Mouse (Mus musculus) thymus, postnatal 25 days (tissue): ENCODE measurements around the gene Gm20422.

Source experiments
- DNase-seq: peaks from one replicate; pipeline ENCODE4 v3.0.0; 2022

Gene Gm20422

DNA sequence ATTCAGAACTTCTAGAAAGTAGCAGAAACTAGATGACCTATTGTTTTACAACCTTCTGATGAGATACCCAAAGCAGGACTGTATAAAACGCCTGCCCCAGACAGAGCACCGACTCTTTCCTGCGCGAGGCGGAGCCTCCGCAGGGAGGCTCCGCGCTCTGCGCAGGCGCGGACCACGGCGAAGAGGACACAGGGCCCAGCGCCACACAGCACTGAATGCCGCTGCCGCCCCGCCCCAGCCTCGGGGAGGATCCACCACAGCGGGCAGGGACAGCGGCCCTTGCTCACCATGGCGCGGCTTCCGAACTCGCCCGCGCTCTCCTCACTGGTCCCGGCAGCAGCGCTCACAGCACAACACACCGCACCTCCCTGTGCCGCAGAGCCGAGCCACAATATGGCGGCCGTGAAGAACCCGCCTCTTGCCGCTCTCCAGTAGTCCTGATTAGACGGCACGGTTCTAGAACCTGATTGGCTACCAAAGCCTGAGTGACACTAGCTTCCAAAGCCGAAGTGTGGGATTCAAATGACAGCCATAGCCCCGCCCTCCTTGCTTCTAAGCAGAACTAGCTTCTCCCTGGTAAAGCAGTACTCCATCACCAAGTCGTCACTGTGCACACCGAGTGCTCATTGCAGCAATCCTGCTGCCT is at the start of gene Gm20422:
Gene Gm20422, minus strand, starts transcription at position 384 of the 646 bp plus-strand sequence.
- peak; percentile 89 for DNase-seq

DNA sequence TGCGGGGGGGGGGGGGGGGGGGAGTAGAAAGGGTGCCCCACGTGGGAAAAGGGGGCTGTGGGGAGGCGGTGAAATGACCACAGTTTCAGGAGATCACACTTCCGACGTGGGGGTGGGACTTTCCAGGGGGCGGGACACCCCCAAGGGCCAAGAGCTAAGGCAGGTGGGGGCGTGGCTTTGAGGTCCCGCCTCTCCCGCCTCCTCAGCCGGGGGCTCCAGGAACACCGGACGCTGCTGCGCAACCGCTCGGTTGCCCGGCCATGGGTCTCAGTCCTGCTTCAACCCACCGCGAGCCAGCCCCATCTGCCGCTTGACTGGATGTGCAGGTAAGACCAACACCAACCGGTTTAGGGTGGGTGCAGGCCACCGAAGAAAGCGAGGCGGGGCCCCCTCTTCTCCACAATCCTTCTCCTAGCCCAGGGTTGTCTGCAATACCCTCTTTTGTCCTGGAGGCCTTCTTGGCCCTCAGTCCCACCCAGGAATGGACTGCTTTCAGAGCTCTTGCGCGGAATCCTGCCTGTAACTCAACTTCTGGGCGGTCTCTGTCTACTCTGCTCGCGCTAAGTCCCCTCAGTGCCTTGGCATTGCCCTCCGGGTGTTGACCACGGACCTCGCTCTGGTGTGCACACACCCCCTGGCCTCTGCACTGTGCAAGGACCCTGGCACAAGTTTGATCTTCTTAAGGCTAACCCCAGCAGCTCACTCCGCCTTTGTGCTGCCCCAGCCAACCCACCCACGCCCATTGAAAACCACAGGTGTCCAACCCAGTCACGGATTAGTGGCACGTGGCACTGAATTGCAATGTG is 47.9 kb upstream of the Gm20422 start, which contains the start of gene Lpar2:
Gene Lpar2, plus strand, starts transcription at position 44 of the 806 bp plus-strand sequence.
- DNase-seq: peak; percentile 79

DNA sequence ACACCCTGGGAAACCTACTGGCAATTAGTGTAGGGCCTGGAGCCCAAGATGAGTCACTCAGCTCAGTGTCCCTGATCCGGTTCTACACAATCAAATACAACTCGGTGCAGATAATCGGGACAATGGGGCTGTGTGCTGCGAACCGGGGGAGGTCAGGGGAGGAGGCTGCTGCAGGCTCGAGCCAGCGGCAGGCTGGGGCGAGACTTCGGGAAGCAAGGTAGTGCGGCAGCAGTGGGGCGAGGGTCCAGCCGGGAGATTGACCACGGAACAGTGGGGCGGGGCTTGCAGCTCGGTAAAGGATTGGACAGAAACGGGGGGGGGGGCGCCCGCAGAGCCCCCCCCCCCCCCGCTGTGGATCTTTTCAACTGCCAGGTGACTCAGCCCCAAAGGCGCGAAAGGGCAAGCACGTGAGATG is 47.3 kb upstream of the Gm20422 start:
- peak; percentile 34 for DNase-seq

GRCm38 (mm10) chr8:69820466-69820865 is 45.8 kb upstream of the Gm20422 start:
- no peak for DNase-seq

DNA sequence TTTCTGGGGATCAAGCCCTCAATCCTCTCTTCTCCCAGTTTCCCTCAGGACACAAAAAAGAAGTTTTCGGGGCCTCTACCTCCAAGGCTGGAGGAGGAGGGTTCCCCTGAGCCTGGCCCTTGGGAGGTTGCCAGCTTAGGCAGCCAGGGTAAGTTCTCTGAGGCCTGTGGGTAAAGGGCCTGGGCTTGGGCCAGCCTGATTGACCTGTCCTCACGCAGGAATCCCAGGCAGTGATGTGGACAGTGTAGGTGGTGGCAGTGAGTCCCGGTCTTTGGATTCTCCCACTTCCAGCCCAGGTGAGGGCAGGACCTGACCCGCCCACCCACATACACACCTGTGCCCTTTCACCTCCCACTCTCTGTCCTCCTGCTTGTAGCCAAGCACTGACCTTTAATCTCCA is 40.7 kb upstream of the Gm20422 start:
- no peak for DNase-seq

DNA sequence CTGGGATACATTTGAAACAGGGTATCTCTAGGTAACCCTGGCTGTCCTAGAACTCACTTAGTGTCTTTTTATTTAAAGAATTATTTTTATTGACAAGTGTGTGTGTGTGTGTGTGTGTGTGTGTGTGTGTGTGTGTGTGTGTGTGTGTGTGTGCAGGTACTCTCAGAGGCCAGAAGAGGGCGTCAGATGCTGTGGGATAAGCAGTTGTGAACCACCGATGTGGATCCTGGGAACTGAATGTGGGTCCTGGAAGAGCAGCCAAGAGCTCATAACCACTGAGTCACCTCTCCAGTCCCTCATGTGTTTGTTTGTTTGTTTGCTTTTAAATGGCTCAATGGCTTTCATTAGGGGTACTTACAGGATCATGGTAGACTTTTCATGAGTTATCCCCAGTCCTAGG is 40.2 kb upstream of the Gm20422 start:
- DNase-seq: no peak

- no peak for DNase-seq
Observed at GRCm38 (mm10) chr8:69809820-69810219, 35.1 kb upstream of the Gm20422 start.

DNA sequence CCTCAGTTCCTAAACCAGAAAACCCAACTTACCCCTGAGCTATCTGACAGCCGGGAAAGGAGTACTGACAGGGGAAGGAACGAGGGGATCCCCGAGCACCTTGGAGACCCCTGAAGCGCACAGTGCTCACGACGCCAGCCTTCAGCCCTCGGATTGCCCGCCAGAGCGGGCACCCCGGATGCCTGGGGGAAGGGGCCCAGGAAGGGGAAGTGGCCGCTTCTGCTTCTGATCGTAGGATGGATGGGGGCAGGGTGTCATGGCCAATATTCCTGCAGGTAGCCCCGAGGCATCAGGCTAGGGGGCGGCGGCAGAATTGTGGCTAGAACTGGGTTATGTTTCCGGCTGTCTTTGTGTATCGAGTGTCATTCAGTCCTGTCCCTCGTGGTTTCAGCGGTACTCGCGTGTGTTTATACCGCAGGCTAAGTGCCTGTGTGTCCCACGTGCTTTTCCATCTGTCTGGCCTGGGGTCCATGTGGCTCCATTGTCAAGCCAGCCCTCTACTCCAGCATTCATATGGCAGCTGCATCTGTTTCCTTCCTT is 34.2 kb upstream of the Gm20422 start:
- DNase-seq: peak; percentile 65

DNA sequence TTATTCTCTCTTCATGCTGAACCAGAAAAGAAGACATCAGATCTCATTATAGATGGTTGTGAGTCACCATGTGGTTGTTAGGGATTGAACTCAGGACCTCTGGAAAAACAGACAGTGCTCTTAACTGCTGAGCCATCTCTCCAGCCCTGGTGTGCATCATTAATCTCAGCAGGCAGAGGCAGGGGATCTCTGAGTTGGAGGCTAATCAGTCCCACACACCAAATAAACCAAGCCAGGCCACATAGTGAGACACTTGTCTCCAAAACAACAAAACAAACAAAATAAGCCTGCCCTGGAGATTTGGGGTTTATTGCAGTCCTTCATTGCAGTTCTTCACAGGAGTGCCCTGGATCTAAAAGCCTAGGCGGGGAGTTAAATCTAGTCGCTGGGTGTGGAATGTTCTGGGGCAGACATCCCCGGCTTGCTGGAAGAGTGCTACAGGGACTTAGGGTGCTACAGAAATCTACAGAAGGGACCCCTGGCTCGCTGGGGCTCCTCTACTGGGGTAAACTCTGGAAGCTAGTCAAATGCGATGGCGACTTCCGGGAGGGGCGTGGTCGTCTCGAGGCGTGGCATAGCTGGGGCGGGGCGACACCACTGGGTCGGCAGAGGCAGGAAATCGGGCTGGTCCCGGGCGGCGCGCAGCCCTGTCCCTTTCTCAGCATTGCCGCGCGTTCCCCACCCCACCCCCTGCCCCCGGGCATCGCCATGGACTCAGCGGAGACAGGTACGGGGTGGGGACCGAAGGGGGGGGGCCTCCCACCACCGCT is 33.6 kb upstream of the Gm20422 start, which contains the start of gene Gmip:
Gene Gmip, plus strand, starts transcription at position 586 of the 770 bp plus-strand sequence.
- peak; percentile 96 for DNase-seq

GRCm38 (mm10) chr8:69807236-69807635 is 32.5 kb upstream of the Gm20422 start:
- DNase-seq: no peak

DNA sequence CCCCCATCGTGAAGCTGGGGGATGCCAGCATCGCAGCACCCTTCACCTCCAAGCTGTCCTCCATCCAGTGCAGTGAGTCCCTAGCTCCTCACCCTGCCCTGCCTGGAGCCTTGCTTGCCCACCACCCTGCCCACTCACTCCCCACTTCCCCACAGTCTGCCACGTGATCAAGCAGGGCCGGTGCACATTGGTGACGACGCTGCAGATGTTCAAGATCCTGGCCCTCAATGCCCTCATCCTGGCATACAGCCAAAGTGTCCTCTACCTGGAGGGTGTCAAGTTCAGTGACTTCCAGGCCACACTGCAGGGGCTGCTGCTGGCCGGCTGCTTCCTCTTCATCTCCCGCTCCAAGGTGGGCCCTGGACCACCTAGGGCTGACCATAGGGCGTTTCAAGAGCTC is 30.8 kb upstream of the Gm20422 start:
- DNase-seq: no peak

DNA sequence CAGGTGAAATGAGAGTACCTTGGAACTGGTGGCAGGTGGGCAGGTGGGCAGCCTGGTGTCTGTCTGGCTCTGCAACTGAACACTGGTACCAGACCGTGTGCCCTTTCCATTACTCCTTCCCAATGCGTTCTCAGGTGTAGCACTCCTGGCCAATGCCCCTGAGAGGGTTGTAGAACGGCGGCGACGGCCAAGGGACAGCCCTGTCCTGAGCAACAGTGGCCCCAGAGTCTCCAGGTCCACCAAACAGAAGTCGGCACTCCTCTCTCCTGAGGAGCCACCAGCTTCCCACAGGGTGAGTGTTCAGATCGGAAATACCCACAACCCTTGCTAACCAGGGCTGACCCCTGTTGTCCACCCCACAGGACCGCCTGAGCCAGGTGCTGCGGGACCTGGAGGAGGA is 30.4 kb upstream of the Gm20422 start:
- no peak for DNase-seq

GRCm38 (mm10) chr8:69804537-69804936 is 29.9 kb upstream of the Gm20422 start:
- DNase-seq: no peak

DNA sequence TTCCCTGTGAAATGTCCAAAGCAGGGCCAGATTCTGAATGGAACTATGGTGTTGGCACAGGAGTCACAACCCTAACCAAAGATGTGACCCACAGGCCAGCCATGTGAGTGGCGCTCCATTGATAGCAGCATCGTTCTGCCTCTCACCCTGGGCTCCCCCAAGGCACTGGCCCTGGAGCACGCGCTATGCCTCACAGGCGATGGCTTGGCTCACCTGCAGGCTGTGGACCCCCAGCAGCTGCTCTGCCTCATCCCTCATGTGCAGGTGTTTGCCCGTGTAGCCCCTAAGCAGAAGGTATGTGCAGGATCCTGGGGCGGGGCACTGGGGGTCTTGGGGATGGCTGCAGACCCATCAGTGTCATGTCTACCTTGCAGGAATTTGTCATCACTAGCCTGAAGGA is 28.7 kb upstream of the Gm20422 start:
- no peak for DNase-seq

DNA sequence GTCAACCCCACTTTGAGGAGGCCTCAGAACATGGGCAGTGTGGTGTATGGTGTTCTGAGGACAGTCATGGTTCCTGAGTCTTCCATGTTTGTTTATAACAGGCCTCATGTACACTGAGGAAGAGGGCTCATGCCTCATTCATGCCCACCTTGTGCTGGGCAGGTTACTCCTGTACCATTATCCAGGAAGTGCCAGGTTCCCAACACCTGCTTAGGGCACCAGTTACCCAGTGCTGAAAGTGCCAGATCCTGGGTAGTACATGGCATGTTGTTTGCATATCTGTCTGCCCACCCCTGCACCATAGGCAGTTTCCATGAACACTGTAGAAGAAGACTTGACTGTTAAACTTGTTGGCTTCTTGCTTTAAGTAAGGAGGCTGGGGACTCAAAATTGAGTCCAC is 27.5 kb upstream of the Gm20422 start:
- DNase-seq: no peak

DNA sequence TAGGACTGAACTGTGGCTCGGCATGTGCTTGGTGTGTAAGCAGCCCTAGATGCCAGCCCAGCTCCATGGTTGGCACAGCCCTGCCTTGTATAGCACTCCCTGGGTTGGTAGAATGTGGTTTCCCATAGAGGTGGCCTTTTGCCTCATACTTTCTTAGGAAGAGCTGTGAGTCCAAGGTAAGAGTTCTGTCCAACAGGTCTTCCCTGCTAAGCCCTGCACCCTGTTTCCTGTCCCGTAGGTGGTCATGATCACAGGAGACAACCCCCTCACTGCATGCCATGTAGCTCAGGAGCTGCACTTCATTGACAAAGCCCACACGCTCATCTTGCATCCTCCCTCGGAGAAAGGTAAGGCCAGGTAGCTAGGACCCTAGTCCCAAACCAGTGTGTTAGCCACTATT is 27.1 kb upstream of the Gm20422 start:
- no peak for DNase-seq

GRCm38 (mm10) chr8:69799946-69800345 is 25.3 kb upstream of the Gm20422 start:
- no peak for DNase-seq

GRCm38 (mm10) chr8:69799261-69799660 is 24.6 kb upstream of the Gm20422 start:
- no peak for DNase-seq

- no peak for DNase-seq
Observed at GRCm38 (mm10) chr8:69797661-69798060, 23.0 kb upstream of the Gm20422 start.

DNA sequence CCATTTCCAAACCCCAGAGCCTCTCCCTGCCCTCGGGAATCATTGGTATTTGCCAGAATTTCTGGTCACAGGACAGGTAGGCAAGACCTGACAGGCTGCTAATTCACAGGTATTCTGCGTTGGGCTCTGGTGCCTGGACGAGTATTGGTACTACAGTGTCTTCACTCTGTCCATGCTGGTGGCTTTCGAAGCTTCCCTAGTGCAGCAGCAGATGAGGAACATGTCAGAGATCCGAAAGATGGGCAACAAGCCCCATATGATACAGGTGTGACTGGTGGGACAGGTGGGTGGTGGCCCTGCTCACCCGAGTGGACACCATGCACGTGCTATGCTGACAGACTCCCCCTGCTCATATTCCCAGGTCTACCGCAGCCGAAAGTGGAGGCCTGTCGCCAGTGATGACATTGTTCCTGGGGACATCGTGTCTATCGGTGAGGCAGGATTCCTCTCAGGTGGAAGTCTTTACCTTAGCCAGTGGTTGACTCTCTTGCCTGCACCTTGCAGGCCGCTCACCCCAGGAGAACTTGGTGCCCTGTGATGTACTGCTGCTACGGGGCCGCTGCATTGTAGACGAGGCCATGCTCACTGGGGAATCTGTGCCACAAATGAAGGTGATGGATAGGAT is 22.1 kb upstream of the Gm20422 start:
- no peak for DNase-seq

DNA sequence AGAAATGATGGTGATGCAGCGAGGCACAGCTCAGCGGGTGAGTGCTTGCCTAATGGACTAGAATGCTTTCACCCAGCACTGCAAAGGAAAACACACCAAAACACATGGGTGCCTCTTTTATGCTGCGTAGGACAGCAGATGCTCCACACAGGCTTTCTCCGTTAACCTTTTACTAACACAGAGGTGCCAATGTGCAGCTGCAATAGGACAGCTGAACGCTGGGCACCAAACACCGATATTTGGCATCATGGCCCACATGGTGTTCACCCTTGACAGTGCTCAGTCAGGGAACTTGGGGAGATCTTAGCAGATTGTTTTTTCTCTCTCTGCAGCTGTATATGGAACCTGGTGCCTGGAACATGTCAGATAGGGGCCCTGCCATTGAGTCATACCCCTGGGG is 20.2 kb upstream of the Gm20422 start:
- DNase-seq: no peak

- no peak for DNase-seq
Observed at GRCm38 (mm10) chr8:69794096-69794495, 19.4 kb upstream of the Gm20422 start.

GRCm38 (mm10) chr8:69793666-69794065 is 19.0 kb upstream of the Gm20422 start:
- no peak for DNase-seq
